Mouse (Mus musculus) spleen, adult 2 months (tissue): ENCODE results near the gene Nupr1. TPM values are rescaled to one million over a fixed set of nuclear protein-coding genes. Genes with fewer than 3 reads are reported as not detected.

Experiments
- DNase-seq, 2 experiments: peaks; one replicate each; pipeline versions ENCODE4 v3.0.0 to v3.0.0-alpha.2; 2012 to 2021; ENCODE audit warnings: low spot score in 2 of 2, low read depth in 1 of 2
- H3K27ac ChIP-seq: fragments of 200-500 bp; 2 replicates; pipeline ENCODE4 v1.5.1; 2012; ENCODE audit warnings: low read length, inconsistent platforms; ENCODE audit not compliant: insufficient read depth
- H3K27me3 ChIP-seq: fragments of 200-500 bp; 2 replicates; pipeline ENCODE4 v1.6.1; 2012; ENCODE audit warnings: mild to moderate bottlenecking, moderate library complexity, low read length, inconsistent platforms; ENCODE audit not compliant: control insufficient read depth, insufficient read depth
- H3K36me3 ChIP-seq: fragments of 200-500 bp; 2 replicates; pipeline ENCODE4 v1.6.1; 2012; ENCODE audit warnings: mild to moderate bottlenecking, low read length, inconsistent platforms; ENCODE audit not compliant: control insufficient read depth, insufficient read depth
- H3K4me1 ChIP-seq: fragments of 200-500 bp; 2 replicates; pipeline ENCODE4 v1.6.1; 2011; ENCODE audit warnings: inconsistent platforms; ENCODE audit not compliant: control insufficient read depth, insufficient read depth, insufficient read length
- H3K4me3 ChIP-seq: fragments of 200-500 bp; 2 replicates; pipeline ENCODE4 v1.5.1; 2011; ENCODE audit warnings: mild to moderate bottlenecking, inconsistent platforms; ENCODE audit not compliant: insufficient read depth, insufficient read length; ENCODE audit errors: extremely low read depth
- CTCF ChIP-seq: fragments of 200-500 bp; IDR thresholded peaks from 2 replicates; pipeline ENCODE4 v1.5.1; 2011; ENCODE audit warnings: mild to moderate bottlenecking, inconsistent platforms; ENCODE audit not compliant: insufficient read depth, insufficient read length, insufficient replicate concordance; ENCODE audit errors: extremely low read depth
- POLR2A ChIP-seq: fragments of 200-500 bp; IDR thresholded peaks from 2 replicates; pipeline ENCODE4 v1.6.1; 2011; ENCODE audit warnings: low read depth, low read length, inconsistent platforms
- WGBS: fragments of 180-500 bp; shearing (Covaris S2); methylation state at CpG from one replicate; pipeline ENCODE4 v1.1.7; 2018; 5-methylcytosine and 5-hydroxymethylcytosine counted together
- polyA plus RNA-seq: library from polyadenylated mRNA; depleted of rRNA; stranded (reverse); fragments of >200 nt; gene quantifications from 2 replicates; pipeline ENCODE4 v1.2.3, GENCODE M21; 2012; rRNA removed

Nupr1 gene
- 28.8 and 42.3 TPM in 2 replicates for polyA plus RNA-seq

GRCm38 (mm10) chr7:126630824-126631518 lies at the start of gene Nupr1:
Gene Nupr1 (minus strand): TSS chr7:126630861.
- no peak for DNase-seq
- no peaks in the 10 kb centered on the region for H3K36me3 ChIP-seq
- TF ChIP-seq POLR2A, result no peak
- TF ChIP-seq CTCF, result no peak

GRCm38 (mm10) chr7:126679683-126680082 lies 49.0 kb upstream of the Nupr1 start:
- WGBS, result 87% methylated on average over 5 of the region's 5 CpGs
- H3K27me3 ChIP-seq, result no peaks in the 10 kb centered on the region
- no peak overlapping the region for H3K4me3 ChIP-seq
- no peaks in the 10 kb centered on the region for H3K4me1 ChIP-seq
- peaks cover 4% of the 10 kb centered on the region; the same call in 1 of the 2 replicates for H3K36me3 ChIP-seq
- no peak for TF ChIP-seq CTCF
- TF ChIP-seq POLR2A, result no peak
- no peak overlapping the region for H3K27ac ChIP-seq
- no peak for DNase-seq

More at GRCm38 (mm10) chr7:126630824-126631518, at the start of gene Nupr1:
- 93% methylated on average over 4 of the region's 4 CpGs for WGBS
- H3K27ac ChIP-seq, result no peak within 1 kb of the TSS
- H3K4me1 ChIP-seq, result no peaks in the 10 kb centered on the region
- no peaks in the 10 kb centered on the region for H3K27me3 ChIP-seq
- H3K4me3 ChIP-seq, result no peak within 1 kb of the TSS

- no peak overlapping the region for H3K4me3 ChIP-seq
- H3K36me3 ChIP-seq, result peaks cover 4% of the 10 kb centered on the region
- H3K4me1 ChIP-seq, result no peaks in the 10 kb centered on the region
- H3K27ac ChIP-seq, result no peak overlapping the region
- no peaks in the 10 kb centered on the region for H3K27me3 ChIP-seq
- no peak for TF ChIP-seq POLR2A
- no peak for DNase-seq
- 89% methylated on average over 8 of the region's 8 CpGs for WGBS
Observed at GRCm38 (mm10) chr7:126678545-126679341, 48.1 kb upstream of the Nupr1 start.

- Histone ChIP-seq H3K27ac (0 out of 2 replicates have a peak overlapping the region, but pooled peaks have one; percentile 24), H3K36me3 (peaks cover 18% of the 10 kb centered on the region), H3K4me1 (no peaks in the 10 kb centered on the region), H3K27me3 (no peaks in the 10 kb centered on the region), H3K4me3 (no peak overlapping the region)
- no peak for DNase-seq
- 63% methylated on average over 4 of the region's 4 CpGs for WGBS
- no peak for TF ChIP-seq CTCF
- no peak for TF ChIP-seq POLR2A
Observed at GRCm38 (mm10) chr7:126676631-126677220, 46.1 kb upstream of the Nupr1 start.

GRCm38 (mm10) chr7:126676207-126676606 lies 45.5 kb upstream of the Nupr1 start, which contains the start of gene Sult1a1:
Gene Sult1a1 (minus strand): TSS chr7:126676432.
- TF ChIP-seq POLR2A (no peak), CTCF (no peak)
- Histone ChIP-seq H3K27ac (peak within 1 kb of the TSS; percentile 67; the same call in 1 of the 2 replicates), H3K4me3 (peak within 1 kb of the TSS; percentile 12; the same call in 1 of the 2 replicates), H3K4me1 (no peaks in the 10 kb centered on the region), H3K27me3 (no peaks in the 10 kb centered on the region), H3K36me3 (peaks cover 22% of the 10 kb centered on the region)
- DNase-seq, result no peak
- 84% methylated on average over 1 of the region's 1 CpGs for WGBS

GRCm38 (mm10) chr7:126675104-126675503 lies 44.4 kb upstream of the Nupr1 start:
- TF ChIP-seq CTCF, result no peak
- TF ChIP-seq POLR2A, result no peak
- DNase-seq, result no peak
- peaks cover 23% of the 10 kb centered on the region for H3K36me3 ChIP-seq
- H3K27ac ChIP-seq, result no peak overlapping the region
- no peaks in the 10 kb centered on the region for H3K4me1 ChIP-seq
- no peaks in the 10 kb centered on the region for H3K27me3 ChIP-seq
- WGBS, result 94% methylated on average over 8 of the region's 8 CpGs
- H3K4me3 ChIP-seq, result no peak overlapping the region
